Mouse (Mus musculus) right cerebral cortex, postnatal 14 days (tissue): ENCODE measurements at regions not wholly inside any gene's neighbourhood (a gene's known extent, or its start where the extent isn't known, plus 50 kb on each side); places are given as distances from the start of the nearest gene placed in this dataset.
A peak's percentile ranks its signal among the peaks of the same experiment; 100 is the strongest.

ENCODE experiments used
- DNase-seq: peaks from one replicate; pipeline ENCODE4 v3.0.0; 2022

- no peak for DNase-seq
Observed at GRCm38 (mm10) chr3:128723100-128723499, 476.6 kb upstream of the Pitx2 start.

GRCm38 (mm10) chr3:128720276-128720675, 479.4 kb upstream of the Pitx2 start:
- no peak for DNase-seq

GRCm38 (mm10) chr3:128719226-128719625, 480.5 kb upstream of the Pitx2 start:
- no peak for DNase-seq

GRCm38 (mm10) chr3:128707270-128707669, 492.4 kb upstream of the Pitx2 start:
- DNase-seq: no peak

GRCm38 (mm10) chr3:128668468-128669127, 531.1 kb upstream of the Pitx2 start:
- no peak for DNase-seq

GRCm38 (mm10) chr3:128665184-128665583, 534.5 kb upstream of the Pitx2 start:
- no peak for DNase-seq

GRCm38 (mm10) chr3:128636960-128637755, 562.5 kb upstream of the Pitx2 start:
- DNase-seq: no peak

- no peak for DNase-seq
Observed at GRCm38 (mm10) chr3:128627696-128628095, 572.0 kb upstream of the Pitx2 start.

GRCm38 (mm10) chr3:128616675-128617074, 583.0 kb upstream of the Pitx2 start:
- DNase-seq: no peak

- no peak for DNase-seq
Observed at GRCm38 (mm10) chr3:128613657-128614056, 586.0 kb upstream of the Pitx2 start.

GRCm38 (mm10) chr3:128610731-128611130, 588.9 kb upstream of the Pitx2 start:
- no peak for DNase-seq

GRCm38 (mm10) chr3:128608694-128609093, 591.0 kb upstream of the Pitx2 start:
- no peak for DNase-seq

- DNase-seq: no peak
Observed at GRCm38 (mm10) chr3:128575339-128576129, 624.1 kb upstream of the Pitx2 start.

- no peak for DNase-seq
Observed at GRCm38 (mm10) chr3:128570551-128570950, 629.1 kb upstream of the Pitx2 start.

GRCm38 (mm10) chr3:128565386-128565785, 634.3 kb upstream of the Pitx2 start:
- DNase-seq: no peak

- peak; percentile 82 for DNase-seq
Observed at GRCm38 (mm10) chr3:128546416-128547327, 650.5 kb upstream of the Fam241a start.

GRCm38 (mm10) chr3:128525427-128525826, 629.3 kb upstream of the Fam241a start:
- DNase-seq: no peak

- peak; percentile 10 for DNase-seq
Observed at GRCm38 (mm10) chr3:128520671-128521103, 624.6 kb upstream of the Fam241a start.

GRCm38 (mm10) chr3:128519913-128520316, 623.8 kb upstream of the Fam241a start:
- DNase-seq: peak; percentile 15

- no peak for DNase-seq
Observed at GRCm38 (mm10) chr3:128518806-128519205, 622.7 kb upstream of the Fam241a start.

- no peak for DNase-seq
Observed at GRCm38 (mm10) chr3:128471111-128471510, 575.0 kb upstream of the Fam241a start.

- no peak for DNase-seq
Observed at GRCm38 (mm10) chr3:128429706-128430105, 533.6 kb upstream of the Fam241a start.
